Mouse (Mus musculus) spleen, adult 2 months (tissue): ENCODE measurements at regions not wholly inside any gene's neighbourhood (a gene's known extent, or its start where the extent isn't known, plus 50 kb on each side); places are given as distances from the start of the nearest gene placed in this dataset.

Experiments
- DNase-seq, 2 experiments: peaks; one replicate each; pipeline versions ENCODE4 v3.0.0 to v3.0.0-alpha.2; 2012 to 2021; ENCODE audit warnings: low spot score in 2 of 2, low read depth in 1 of 2
- H3K27ac ChIP-seq: fragments of 200-500 bp; 2 replicates; pipeline ENCODE4 v1.5.1; 2012; ENCODE audit warnings: low read length, inconsistent platforms; ENCODE audit not compliant: insufficient read depth
- H3K27me3 ChIP-seq: fragments of 200-500 bp; 2 replicates; pipeline ENCODE4 v1.6.1; 2012; ENCODE audit warnings: mild to moderate bottlenecking, moderate library complexity, low read length, inconsistent platforms; ENCODE audit not compliant: control insufficient read depth, insufficient read depth
- H3K36me3 ChIP-seq: fragments of 200-500 bp; 2 replicates; pipeline ENCODE4 v1.6.1; 2012; ENCODE audit warnings: mild to moderate bottlenecking, low read length, inconsistent platforms; ENCODE audit not compliant: control insufficient read depth, insufficient read depth
- H3K4me1 ChIP-seq: fragments of 200-500 bp; 2 replicates; pipeline ENCODE4 v1.6.1; 2011; ENCODE audit warnings: inconsistent platforms; ENCODE audit not compliant: control insufficient read depth, insufficient read depth, insufficient read length
- H3K4me3 ChIP-seq: fragments of 200-500 bp; 2 replicates; pipeline ENCODE4 v1.5.1; 2011; ENCODE audit warnings: mild to moderate bottlenecking, inconsistent platforms; ENCODE audit not compliant: insufficient read depth, insufficient read length; ENCODE audit errors: extremely low read depth
- CTCF ChIP-seq: fragments of 200-500 bp; IDR thresholded peaks from 2 replicates; pipeline ENCODE4 v1.5.1; 2011; ENCODE audit warnings: mild to moderate bottlenecking, inconsistent platforms; ENCODE audit not compliant: insufficient read depth, insufficient read length, insufficient replicate concordance; ENCODE audit errors: extremely low read depth
- POLR2A ChIP-seq: fragments of 200-500 bp; IDR thresholded peaks from 2 replicates; pipeline ENCODE4 v1.6.1; 2011; ENCODE audit warnings: low read depth, low read length, inconsistent platforms
- WGBS: fragments of 180-500 bp; shearing (Covaris S2); methylation state at CpG from one replicate; pipeline ENCODE4 v1.1.7; 2018; 5-methylcytosine and 5-hydroxymethylcytosine counted together

DNA sequence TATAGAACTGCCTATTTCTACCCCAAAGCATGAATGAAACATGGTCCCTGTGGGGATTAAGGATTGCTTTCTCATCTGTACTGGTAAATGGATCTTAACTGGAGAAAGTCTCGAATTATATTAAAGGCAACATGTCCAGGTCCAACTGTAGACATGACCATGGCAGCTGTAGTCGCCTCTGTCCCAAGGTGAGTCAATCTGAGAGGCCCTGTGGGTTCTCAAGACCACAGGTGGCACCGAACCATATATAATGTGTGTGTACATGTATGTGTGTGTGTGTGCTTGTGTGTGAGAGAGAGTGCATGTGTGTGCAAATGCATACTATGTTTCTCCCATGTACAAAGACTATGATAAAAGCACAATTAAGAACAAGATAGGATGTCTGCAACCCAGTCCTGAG, 105.9 kb upstream of the Kcnj15 start:
- H3K27me3 ChIP-seq, result no peaks in the 10 kb centered on the region
- no peak overlapping the region for H3K4me3 ChIP-seq
- no peak for DNase-seq
- no peaks in the 10 kb centered on the region for H3K4me1 ChIP-seq
- H3K27ac ChIP-seq, result no peak overlapping the region
- TF ChIP-seq POLR2A (no peak), CTCF (no peak)
- WGBS, result 65% methylated on average over 3 of the region's 3 CpGs
- no peaks in the 10 kb centered on the region for H3K36me3 ChIP-seq

DNA sequence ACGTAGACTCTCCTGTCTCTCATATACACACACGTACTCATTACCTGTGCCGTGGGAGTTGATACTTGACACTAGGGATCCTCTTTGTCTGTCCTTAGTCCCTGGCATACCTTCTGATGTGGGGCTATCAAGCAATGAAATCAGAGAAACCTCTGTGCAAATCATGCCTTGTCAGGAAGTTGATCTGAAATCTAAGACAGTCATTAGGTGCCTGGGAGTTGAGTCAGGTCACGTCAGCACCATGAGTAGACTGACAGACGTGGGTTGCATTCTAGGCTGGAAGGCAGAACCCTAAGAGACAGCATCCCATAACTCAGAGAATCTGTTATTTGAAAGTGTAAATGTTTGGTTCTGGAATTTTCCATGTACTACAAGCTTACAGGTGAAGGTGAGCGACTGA, 105.4 kb upstream of the Kcnj15 start:
- no peaks in the 10 kb centered on the region for H3K36me3 ChIP-seq
- H3K4me3 ChIP-seq, result no peak overlapping the region
- no peak overlapping the region for H3K27ac ChIP-seq
- 82% methylated on average over 6 of the region's 6 CpGs for WGBS
- no peaks in the 10 kb centered on the region for H3K4me1 ChIP-seq
- TF ChIP-seq CTCF (no peak), POLR2A (no peak)
- no peaks in the 10 kb centered on the region for H3K27me3 ChIP-seq
- no peak for DNase-seq

DNA sequence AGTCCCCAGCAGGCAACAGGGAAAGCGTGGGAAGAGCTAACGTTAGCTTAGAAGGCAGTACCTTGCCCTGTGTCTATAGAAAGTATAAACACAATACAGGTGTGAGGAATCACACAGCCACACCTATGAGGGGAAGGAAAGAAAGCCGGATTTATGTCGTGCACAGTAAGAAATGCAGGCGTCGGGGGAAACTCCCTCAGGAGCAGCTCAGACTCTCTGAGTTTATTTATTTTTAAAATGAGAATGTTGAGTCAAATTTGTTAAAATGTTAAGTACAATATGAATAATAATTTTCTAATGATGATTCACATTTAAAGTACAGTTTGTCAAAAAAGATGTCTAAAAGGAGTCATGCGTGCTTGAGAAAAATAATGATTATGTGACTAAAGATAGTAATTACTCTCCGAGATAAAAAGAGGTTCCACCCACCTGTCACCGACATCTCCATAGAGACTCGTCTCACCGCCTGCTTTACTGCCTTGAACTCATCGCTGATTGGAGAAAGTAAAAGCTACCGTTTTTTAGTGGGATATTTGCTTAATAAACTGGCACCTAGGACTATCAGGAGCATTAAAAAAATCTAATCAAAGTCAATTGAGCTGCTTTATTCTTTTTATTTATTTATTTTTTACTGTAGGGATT, 104.5 kb upstream of the Kcnj15 start:
- no peak for DNase-seq
- Histone ChIP-seq H3K4me1 (no peaks in the 10 kb centered on the region), H3K4me3 (no peak overlapping the region), H3K36me3 (no peaks in the 10 kb centered on the region), H3K27ac (no peak overlapping the region), H3K27me3 (no peaks in the 10 kb centered on the region)
- 84% methylated on average over 13 of the region's 13 CpGs for WGBS
- TF ChIP-seq POLR2A (no peak), CTCF (no peak)

- H3K27me3 ChIP-seq, result no peaks in the 10 kb centered on the region
- H3K4me3 ChIP-seq, result no peak overlapping the region
- H3K4me1 ChIP-seq, result no peaks in the 10 kb centered on the region
- DNase-seq, result no peak
- TF ChIP-seq CTCF (no peak), POLR2A (no peak)
- H3K27ac ChIP-seq, result no peak overlapping the region
- 22% methylated on average over 7 of the region's 7 CpGs for WGBS
- no peaks in the 10 kb centered on the region for H3K36me3 ChIP-seq
These were observed 89.0 kb upstream of the Kcnj15 start for GRCm38 (mm10) chr16:95168349-95168748.

GRCm38 (mm10) chr16:95169346-95169745, 88.0 kb upstream of the Kcnj15 start:
- TF ChIP-seq POLR2A, result no peak
- no peak for TF ChIP-seq CTCF
- H3K4me1 ChIP-seq, result no peaks in the 10 kb centered on the region
- no peaks in the 10 kb centered on the region for H3K36me3 ChIP-seq
- H3K27ac ChIP-seq, result no peak overlapping the region
- no peaks in the 10 kb centered on the region for H3K27me3 ChIP-seq
- H3K4me3 ChIP-seq, result no peak overlapping the region
- WGBS, result 97% methylated on average over 1 of the region's 1 CpGs
- no peak for DNase-seq

- 74% methylated on average over 5 of the region's 5 CpGs for WGBS
- H3K27me3 ChIP-seq, result no peaks in the 10 kb centered on the region
- no peak overlapping the region for H3K4me3 ChIP-seq
- H3K27ac ChIP-seq, result no peak overlapping the region
- DNase-seq, result no peak
- no peaks in the 10 kb centered on the region for H3K36me3 ChIP-seq
- no peaks in the 10 kb centered on the region for H3K4me1 ChIP-seq
- TF ChIP-seq POLR2A (no peak), CTCF (no peak)
These were observed 76.8 kb upstream of the Kcnj15 start for GRCm38 (mm10) chr16:95180562-95180961.

DNA sequence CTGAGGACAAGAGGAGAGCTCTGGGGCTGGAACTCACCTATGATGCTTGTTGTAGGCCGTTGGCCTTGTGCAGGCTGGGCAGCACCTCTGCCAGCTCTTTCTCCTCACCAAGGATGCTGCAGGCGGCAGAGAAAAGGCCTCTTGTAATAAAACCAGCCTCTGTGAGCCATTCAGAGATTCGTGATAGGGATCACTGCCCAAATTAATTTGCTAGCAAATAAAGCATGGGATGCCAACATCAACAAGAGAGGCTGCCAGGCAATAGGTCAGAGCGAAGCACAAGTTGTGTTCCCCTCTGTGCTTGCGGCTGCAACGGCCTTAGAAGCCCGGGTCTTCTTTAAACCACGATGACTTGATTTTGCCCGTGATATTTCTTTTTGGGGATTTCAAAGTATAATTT, 72.0 kb upstream of the Kcnj15 start:
- WGBS, result 86% methylated on average over 9 of the region's 9 CpGs
- no peaks in the 10 kb centered on the region for H3K4me1 ChIP-seq
- no peak for TF ChIP-seq CTCF
- no peak for TF ChIP-seq POLR2A
- no peak overlapping the region for H3K27ac ChIP-seq
- H3K4me3 ChIP-seq, result no peak overlapping the region
- H3K36me3 ChIP-seq, result no peaks in the 10 kb centered on the region
- no peaks in the 10 kb centered on the region for H3K27me3 ChIP-seq
- no peak for DNase-seq
